Mouse (Mus musculus): Measurements from ENCODE around the gene Sphk2.
"Not testable (repeated sequence)": the region's sequence is repeated elsewhere in the genome, so short reads cannot be mapped to it uniquely, and the experiment has no call there.

Sphk2 gene

GRCm38 (mm10) chr7:45679966-45680621 is 37.7 kb downstream of the Sphk2 start:
- DNase-seq (ENCODE audit: low read depth, low spot score): no peak
- no peaks in the 10 kb centered on the region for H3K27me3 ChIP-seq (ENCODE audit: control insufficient read depth, insufficient read depth, low read length, poor library complexity, severe bottlenecking)
- no peaks in the 10 kb centered on the region for H3K36me3 ChIP-seq (ENCODE audit: control insufficient read depth, insufficient read depth, low read length, poor library complexity, severe bottlenecking)

GRCm38 (mm10) chr7:45678513-45678912 is 39.3 kb downstream of the Sphk2 start:
- Histone ChIP-seq H3K36me3 (ENCODE audit: control insufficient read depth, insufficient read depth, low read length, poor library complexity, severe bottlenecking) (no peaks in the 10 kb centered on the region), H3K27me3 (ENCODE audit: control insufficient read depth, insufficient read depth, low read length, poor library complexity, severe bottlenecking) (no peaks in the 10 kb centered on the region)
- no peak for DNase-seq (ENCODE audit: low read depth, low spot score)

GRCm38 (mm10) chr7:45677627-45678295 is 40.0 kb downstream of the Sphk2 start:
- DNase-seq (ENCODE audit: low read depth, low spot score): no peak
- H3K27me3 ChIP-seq (ENCODE audit: control insufficient read depth, insufficient read depth, low read length, poor library complexity, severe bottlenecking): no peaks in the 10 kb centered on the region
- no peaks in the 10 kb centered on the region for H3K36me3 ChIP-seq (ENCODE audit: control insufficient read depth, insufficient read depth, low read length, poor library complexity, severe bottlenecking)

- Histone ChIP-seq H3K27me3 (ENCODE audit: control insufficient read depth, insufficient read depth, low read length, poor library complexity, severe bottlenecking) (no peaks in the 10 kb centered on the region), H3K36me3 (ENCODE audit: control insufficient read depth, insufficient read depth, low read length, poor library complexity, severe bottlenecking) (no peaks in the 10 kb centered on the region)
- no peak for DNase-seq (ENCODE audit: low read depth, low spot score)
Observed at GRCm38 (mm10) chr7:45668921-45669320, 48.9 kb downstream of the Sphk2 start.

- H3K36me3 ChIP-seq (ENCODE audit: control insufficient read depth, insufficient read depth, low read length, poor library complexity, severe bottlenecking): no peaks in the 10 kb centered on the region
- DNase-seq (ENCODE audit: low read depth, low spot score): no peak
- H3K27me3 ChIP-seq (ENCODE audit: control insufficient read depth, insufficient read depth, low read length, poor library complexity, severe bottlenecking): no peaks in the 10 kb centered on the region
Observed at GRCm38 (mm10) chr7:45667761-45668160, 50.0 kb downstream of the Sphk2 start.

GRCm38 (mm10) chr7:45666161-45666560 is 51.6 kb downstream of the Sphk2 start, which contains the start of gene Fut2:
Fut2 (minus strand) TSS chr7:45666394.
- H3K36me3 ChIP-seq (ENCODE audit: control insufficient read depth, insufficient read depth, low read length, poor library complexity, severe bottlenecking): no peaks in the 10 kb centered on the region
- no peaks in the 10 kb centered on the region for H3K27me3 ChIP-seq (ENCODE audit: control insufficient read depth, insufficient read depth, low read length, poor library complexity, severe bottlenecking)
- DNase-seq (ENCODE audit: low read depth, low spot score): no peak

- H3K27me3 ChIP-seq (ENCODE audit: control insufficient read depth, insufficient read depth, low read length, poor library complexity, severe bottlenecking): no peaks in the 10 kb centered on the region
- no peak for DNase-seq (ENCODE audit: low read depth, low spot score)
- no peaks in the 10 kb centered on the region for H3K36me3 ChIP-seq (ENCODE audit: control insufficient read depth, insufficient read depth, low read length, poor library complexity, severe bottlenecking)
Observed at GRCm38 (mm10) chr7:45665303-45666138, 52.3 kb downstream of the Sphk2 start.

- not testable (repeated sequence) for H3K36me3 ChIP-seq (ENCODE audit: control insufficient read depth, insufficient read depth, low read length, poor library complexity, severe bottlenecking); DNase-seq (ENCODE audit: low read depth, low spot score); H3K27me3 ChIP-seq (ENCODE audit: control insufficient read depth, insufficient read depth, low read length, poor library complexity, severe bottlenecking)
Observed at GRCm38 (mm10) chr7:45661702-45662101, 56.1 kb downstream of the Sphk2 start.

- Histone ChIP-seq H3K36me3 (ENCODE audit: control insufficient read depth, insufficient read depth, low read length, poor library complexity, severe bottlenecking) (no peaks in the 10 kb centered on the region), H3K27me3 (ENCODE audit: control insufficient read depth, insufficient read depth, low read length, poor library complexity, severe bottlenecking) (no peaks in the 10 kb centered on the region; the same call in 1 of the 2 replicates)
- DNase-seq (ENCODE audit: low read depth, low spot score): no peak
Observed at GRCm38 (mm10) chr7:45660746-45661478, 56.9 kb downstream of the Sphk2 start.
